Mouse (Mus musculus) brain, embryonic 18.5 days (tissue): ENCODE data around the gene Olfr1126.
"Not testable (repeated sequence)": the region's sequence is repeated elsewhere in the genome, so short reads cannot be mapped to it uniquely, and the experiment has no call there.

ENCODE experiments used
- DNase-seq: peaks from one replicate; pipeline ENCODE4 v3.0.0-alpha.2; 2012; ENCODE audit warnings: low read depth, low spot score

Gene Olfr1126

GRCm38 (mm10) chr2:87453662-87454061 is at the start of gene Olfr1126:
Gene Olfr1126, plus strand, starts transcription at chr2:87453962.
- DNase-seq, result no peak

DNA sequence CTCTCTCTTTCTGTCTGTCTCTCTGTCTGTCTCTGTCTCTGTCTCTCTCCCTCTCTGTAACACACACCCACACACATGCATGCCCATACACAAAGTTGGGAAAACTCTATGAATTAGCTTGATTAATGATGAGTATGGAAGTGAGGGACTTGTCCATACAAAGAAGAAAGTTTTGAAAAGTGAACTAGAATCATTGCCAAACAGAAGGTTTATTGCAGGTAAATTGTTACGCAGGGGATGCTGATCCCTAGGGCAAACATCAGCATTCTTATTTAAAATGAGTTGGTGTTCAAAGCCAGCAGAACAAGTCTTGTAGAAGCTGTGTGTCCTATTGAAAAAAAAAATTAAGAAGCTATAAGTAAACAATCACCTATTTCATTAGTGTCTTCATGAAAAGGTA is 37.4 kb upstream of the Olfr1126 start, which contains the start of gene Olfr1123:
Olfr1123 (plus strand) TSS at position 301 of the 400 bp plus-strand sequence.
- no peak for DNase-seq

DNA sequence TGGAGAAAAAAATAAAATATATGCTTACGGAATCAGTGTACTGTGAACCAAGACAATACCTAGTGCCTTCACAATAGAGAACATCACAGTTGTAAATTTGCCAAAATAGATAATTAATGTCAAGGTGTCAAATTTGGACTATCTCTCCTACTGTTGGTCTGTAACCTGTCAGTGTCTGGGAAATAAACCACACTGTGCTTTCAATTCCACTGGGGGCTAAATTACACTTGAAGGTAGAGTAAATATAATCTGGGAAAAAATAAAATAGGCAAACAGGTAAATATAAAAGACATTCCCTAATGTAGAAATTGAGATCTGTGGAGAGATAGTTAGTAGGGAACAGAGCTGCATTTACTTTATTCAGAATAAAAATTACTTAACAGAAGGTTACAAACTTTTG is 23.8 kb upstream of the Olfr1126 start, which contains the start of gene Olfr1124:
Olfr1124 (plus strand) TSS at position 301 of the 400 bp plus-strand sequence.
- DNase-seq, result no peak

DNA sequence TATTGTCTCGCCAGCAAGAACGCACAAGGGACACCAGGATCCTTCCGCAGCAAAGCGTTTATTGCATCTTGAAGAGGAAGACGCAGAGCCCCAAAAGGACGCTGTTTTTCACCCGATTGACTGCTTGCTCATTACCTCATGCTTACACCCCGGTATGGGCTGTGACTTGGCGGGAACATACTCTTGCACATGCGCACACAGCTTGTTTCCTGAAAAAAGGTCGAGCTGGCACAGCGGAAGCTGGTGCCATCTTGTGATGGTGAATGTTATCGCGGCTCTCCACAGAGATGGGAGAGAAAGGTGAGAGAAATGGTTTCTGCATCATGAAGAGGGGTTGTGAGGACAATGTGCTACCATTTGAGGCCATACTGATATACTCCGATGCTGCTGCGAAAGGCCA is 16.0 kb upstream of the Olfr1126 start:
- DNase-seq, result no peak

GRCm38 (mm10) chr2:87461769-87462168 is 8.0 kb downstream of the Olfr1126 start:
- DNase-seq, result no peak

DNA sequence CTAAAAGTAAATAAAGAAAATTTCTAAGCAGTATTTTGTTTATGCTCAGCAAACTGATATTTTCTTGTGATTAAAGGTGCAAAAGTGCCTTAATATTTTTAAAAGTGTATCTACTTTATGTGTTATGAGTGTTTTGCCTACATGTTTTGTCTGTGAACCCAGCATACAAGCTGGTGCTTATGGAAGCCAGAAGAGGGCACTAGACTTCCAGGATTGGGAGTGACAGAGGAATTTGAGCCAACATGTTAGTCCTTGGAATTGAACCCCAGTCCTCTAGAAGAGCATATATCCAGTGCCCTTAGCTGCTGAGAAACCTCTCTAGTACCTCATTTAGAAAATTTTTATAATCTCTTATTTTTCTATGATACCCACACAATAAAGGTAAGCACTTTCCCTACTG is 26.4 kb downstream of the Olfr1126 start:
- no peak for DNase-seq

DNA sequence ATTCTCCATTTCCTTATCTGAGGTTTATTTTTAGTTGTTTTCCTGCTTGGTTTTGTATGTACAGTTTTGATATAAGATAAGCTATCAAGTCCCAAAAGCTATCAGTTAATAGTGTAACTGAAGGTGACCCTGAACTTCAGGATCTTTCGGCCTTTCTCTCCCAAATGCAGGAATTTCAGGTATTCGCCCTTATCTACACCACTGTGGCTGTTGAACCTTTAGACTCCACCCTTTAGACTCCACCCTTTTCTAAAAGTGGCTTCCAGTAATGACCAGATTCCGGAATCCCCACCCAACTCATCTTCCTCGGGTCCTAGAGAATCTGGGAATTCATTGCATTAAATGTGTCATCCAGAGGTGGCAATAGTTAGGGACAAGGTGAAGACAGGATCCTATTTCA is 27.4 kb downstream of the Olfr1126 start:
- no peak for DNase-seq

DNA sequence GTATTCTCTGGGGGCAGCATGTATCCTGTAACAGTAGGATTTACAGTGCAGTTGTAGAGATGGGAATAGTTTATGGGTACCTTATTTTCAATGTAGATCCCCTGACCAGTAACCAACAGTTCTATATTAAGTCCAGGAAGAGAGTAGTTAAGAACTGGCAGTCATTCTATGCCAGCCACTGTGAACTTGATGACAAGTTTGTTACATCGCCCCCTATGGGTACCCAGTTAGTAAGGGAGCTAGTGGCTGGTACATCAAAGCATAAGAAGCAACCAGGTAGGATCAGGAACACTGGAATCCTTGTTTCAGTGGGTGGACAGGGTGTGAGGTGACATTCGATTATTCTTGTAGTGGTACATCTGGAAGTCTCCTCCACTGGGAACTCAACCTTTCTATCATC is 28.5 kb downstream of the Olfr1126 start:
- no peak for DNase-seq

DNA sequence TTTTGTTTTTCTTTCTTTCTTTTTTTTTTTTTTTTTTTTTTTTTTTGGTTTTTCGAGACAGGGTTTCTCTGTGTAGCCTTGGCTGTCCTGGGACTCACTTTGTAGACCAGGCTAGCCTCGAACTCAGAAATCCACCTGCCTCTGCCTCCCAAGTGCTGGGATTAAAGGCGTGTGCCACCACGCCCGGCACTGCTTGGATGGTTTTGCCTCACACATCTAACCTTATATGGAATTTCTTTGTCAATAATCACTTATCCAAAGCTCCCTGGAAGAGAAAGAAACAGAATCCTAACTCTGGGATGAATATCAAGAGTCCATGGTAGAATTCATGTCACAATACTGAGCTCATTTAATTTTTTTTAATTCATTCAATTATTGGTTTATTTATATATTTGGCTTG is 43.2 kb downstream of the Olfr1126 start, which contains the start of gene Pramel7:
Pramel7 (minus strand) TSS at position 101 of the 400 bp plus-strand sequence.
- DNase-seq, result not testable (repeated sequence)

- no peak for DNase-seq
These were observed 52.5 kb downstream of the Olfr1126 start, which contains the start of gene Pramel6 for GRCm38 (mm10) chr2:87506265-87506664. Gene Pramel6, plus strand, starts transcription at chr2:87506565.
